In the genomic region with DNA sequence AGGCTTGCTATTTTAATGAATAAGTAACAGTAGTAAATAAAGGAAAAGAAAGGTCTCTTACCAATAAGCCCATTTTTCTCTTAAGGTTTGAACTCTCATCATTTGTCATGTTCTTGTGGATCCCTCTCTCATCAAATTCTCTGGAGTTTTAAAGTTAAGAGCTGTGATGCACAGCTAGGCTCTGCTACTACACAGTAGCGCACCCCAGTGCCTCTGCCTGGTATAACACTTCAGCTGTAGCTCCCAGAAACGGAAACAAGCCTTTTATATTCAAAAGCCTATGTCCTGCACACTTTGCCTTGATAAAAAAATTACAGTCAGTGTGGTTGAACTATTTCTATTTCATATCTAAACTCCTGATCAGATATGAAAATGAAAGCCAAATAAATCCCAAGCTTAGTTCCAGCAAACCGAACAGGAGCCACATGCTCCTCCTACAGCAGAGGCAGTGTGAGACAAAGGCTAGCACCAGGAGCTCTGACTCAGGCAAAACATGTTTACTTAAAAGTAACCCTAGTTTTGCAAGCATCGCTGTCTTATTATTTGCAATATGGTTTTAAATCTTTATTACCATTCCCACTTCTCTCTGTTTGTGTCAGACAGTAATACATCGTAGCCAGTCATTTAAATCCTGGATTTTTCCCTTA, we compare ENCODE assay signal across 9 mouse cellular contexts.
DNase-seq lines count a peak whose midpoint lies in the region; ATAC-seq and TF ChIP-seq lines count a peak whose summit lies in the region.
"Had no signal": no experiment of that assay in that cellular context is flagged by ENCODE, and none has a peak within 500 bp of the region (broad histone marks: within the 10 kb centered on the region; RNA-seq: fewer than 3 reads in every experiment).

No protein-coding gene starts in this region.

- ATAC-seq in kidney, embryonic 16.5 days (ENCODE audit: low FRiP score, low TSS enrichment): no peak
- ATAC-seq in forebrain, postnatal 0 days: peak; percentile 88
- no peak for ATAC-seq in stomach, postnatal 0 days (ENCODE audit: low FRiP score, low TSS enrichment)

- H3K36me3 ChIP-seq in kidney, adult 2 months (ENCODE audit: control insufficient read depth, insufficient read depth, low read length): no peaks in the 10 kb centered on the region
- no peaks in the 10 kb centered on the region for H3K36me3 ChIP-seq in kidney, embryonic 16.5 days (ENCODE audit: insufficient read depth, low read length)
- H3K36me3 ChIP-seq in forebrain, postnatal 0 days (ENCODE audit: insufficient read depth): no peaks in the 10 kb centered on the region
- no peaks in the 10 kb centered on the region for H3K36me3 ChIP-seq in stomach, postnatal 0 days (ENCODE audit: control insufficient read depth, insufficient read depth, low read length)
- H3K36me3 ChIP-seq: neural tube, embryonic 12.5 days had no signal

- H3K4me3 ChIP-seq in kidney, adult 2 months (ENCODE audit: insufficient read depth, low read depth, low read length): no peak overlapping the region
- H3K4me3 ChIP-seq in kidney, embryonic 16.5 days (ENCODE audit: low read length): no peak overlapping the region
- H3K4me3 ChIP-seq in forebrain, postnatal 0 days (ENCODE audit: low read depth, low read length): peak overlapping the region; percentile 17
- no peak overlapping the region for H3K4me3 ChIP-seq in stomach, postnatal 0 days (ENCODE audit: low read depth, low read length)
- H3K4me3 ChIP-seq: neural tube, embryonic 12.5 days had no signal

- no peaks in the 10 kb centered on the region for H3K9me3 ChIP-seq in kidney, embryonic 16.5 days (ENCODE audit: low read length)
- H3K9me3 ChIP-seq in forebrain, postnatal 0 days (ENCODE audit: low read length): no peaks in the 10 kb centered on the region
- H3K9me3 ChIP-seq in stomach, postnatal 0 days (ENCODE audit: control insufficient read depth, low read length): no peaks in the 10 kb centered on the region
- H3K9me3 ChIP-seq: neural tube, embryonic 12.5 days had no signal

- 32% methylated on average over 5 of the region's 5 CpGs for WGBS in kidney, adult 2 months
- 32% methylated on average over 5 of the region's 5 CpGs for WGBS in kidney, embryonic 16.5 days
- WGBS in forebrain, postnatal 0 days: 24% methylated on average over 5 of the region's 5 CpGs
- WGBS in stomach, postnatal 0 days: 35% methylated on average over 5 of the region's 5 CpGs

- H3K27ac ChIP-seq in kidney, adult 2 months (ENCODE audit: insufficient read depth, low read depth, low read length): no peak overlapping the region
- H3K27ac ChIP-seq in kidney, embryonic 16.5 days (ENCODE audit: low read length): no peak overlapping the region
- no peak overlapping the region for H3K27ac ChIP-seq in forebrain, postnatal 0 days (ENCODE audit: low read depth, low read length)
- H3K27ac ChIP-seq in stomach, postnatal 0 days (replicated peaks): no peak overlapping the region
- H3K27ac ChIP-seq: neural tube, embryonic 12.5 days had no signal

- TF ChIP-seq EP300 in stomach, postnatal 0 days (optimal IDR thresholded peaks at IDR 0.05): no peak

- no peaks in the 10 kb centered on the region for H3K4me1 ChIP-seq in kidney, adult 2 months (ENCODE audit: control insufficient read depth, insufficient read depth, low read length)
- H3K4me1 ChIP-seq in kidney, embryonic 16.5 days (ENCODE audit: insufficient read depth, low read length): no peaks in the 10 kb centered on the region
- H3K4me1 ChIP-seq in forebrain, postnatal 0 days (ENCODE audit: insufficient read depth): no peaks in the 10 kb centered on the region
- H3K4me1 ChIP-seq in stomach, postnatal 0 days (replicated peaks; ENCODE audit: control insufficient read depth, insufficient read depth): no peaks in the 10 kb centered on the region
- H3K4me1 ChIP-seq: neural tube, embryonic 12.5 days had no signal

- H3K27me3 ChIP-seq in kidney, adult 2 months (replicated peaks; ENCODE audit: control insufficient read depth, insufficient read depth, low read length): no peaks in the 10 kb centered on the region
- H3K27me3 ChIP-seq in kidney, embryonic 16.5 days (ENCODE audit: insufficient read depth, low read length): no peaks in the 10 kb centered on the region
- no peaks in the 10 kb centered on the region for H3K27me3 ChIP-seq in forebrain, postnatal 0 days (ENCODE audit: insufficient read depth, low read length)
- no peaks in the 10 kb centered on the region for H3K27me3 ChIP-seq in stomach, postnatal 0 days (ENCODE audit: control insufficient read depth, insufficient read depth, low read length)
- H3K27me3 ChIP-seq: neural tube, embryonic 12.5 days had no signal

- TF ChIP-seq POLR2A in kidney, adult 2 months (IDR thresholded peaks at IDR 0.05; ENCODE audit: low read depth, low read length): no peak

- DNase-seq in kidney, adult 2 months: peak; percentile 5
- DNase-seq in adrenal gland, postnatal 25 days: peak; percentile 45
- peak; percentile 80 for DNase-seq in forebrain, postnatal 0 days
- peak; percentile 1 to 57 for DNase-seq in kidney, postnatal 36 days
- DNase-seq in lung, postnatal 14 days: peak; percentile 27
- DNase-seq in stomach, postnatal 0 days (ENCODE audit: low spot score): peak; percentile 31
- DNase-seq in thymus, postnatal 10 days (ENCODE audit: low spot score in 2 of 2): no peak

- TF ChIP-seq CTCF in kidney, adult 2 months (conservative IDR thresholded peaks at IDR 0.05; ENCODE audit: insufficient read depth, insufficient read length, low read depth, low read length): peak; percentile 44
- TF ChIP-seq CTCF in forebrain, postnatal 0 days (IDR thresholded peaks at IDR 0.05; ENCODE audit: low read depth): peak; percentile 74
- TF ChIP-seq CTCF in stomach, postnatal 0 days (IDR thresholded peaks at IDR 0.05; ENCODE audit: low read depth): peak; percentile 68

- no peak overlapping the region for H3K4me2 ChIP-seq in kidney, embryonic 16.5 days (replicated peaks; ENCODE audit: low read depth, low read length)
- 0 out of 2 replicates have a peak overlapping the region, but pooled peaks have one; percentile 13 for H3K4me2 ChIP-seq in forebrain, postnatal 0 days (ENCODE audit: low read depth)
- no peak overlapping the region for H3K4me2 ChIP-seq in stomach, postnatal 0 days (replicated peaks; ENCODE audit: low read depth)
- H3K4me2 ChIP-seq: neural tube, embryonic 12.5 days had no signal

- no peak overlapping the region for H3K9ac ChIP-seq in kidney, embryonic 16.5 days (replicated peaks; ENCODE audit: low read length)
- H3K9ac ChIP-seq in forebrain, postnatal 0 days: no peak overlapping the region
- no peak overlapping the region for H3K9ac ChIP-seq in stomach, postnatal 0 days (ENCODE audit: low read length)
- H3K9ac ChIP-seq: neural tube, embryonic 12.5 days had no signal

Comparison
In these comparisons a context has a peak if more than half of its experiments do, and no peak if none do; other contexts are left out.
1. DNase-seq: peak in kidney, adult 2 months (single experiment), adrenal gland, postnatal 25 days (single experiment), forebrain, postnatal 0 days (single experiment), kidney, postnatal 36 days (2 of 2), lung, postnatal 14 days (single experiment) and stomach, postnatal 0 days (single experiment); none in thymus, postnatal 10 days (0 of 2).
2. Peak in every context shown above with its lines, with median percentiles within 50 percentile points of each other: CTCF ChIP-seq.